Mouse (Mus musculus): ENCODE data around the gene Gng12. TPM values are rescaled to one million over a fixed set of nuclear protein-coding genes. Genes with fewer than 3 reads are reported as not detected.

Gene Gng12
- polyA plus RNA-seq, 1 experiment, result 73.9 TPM

DNA sequence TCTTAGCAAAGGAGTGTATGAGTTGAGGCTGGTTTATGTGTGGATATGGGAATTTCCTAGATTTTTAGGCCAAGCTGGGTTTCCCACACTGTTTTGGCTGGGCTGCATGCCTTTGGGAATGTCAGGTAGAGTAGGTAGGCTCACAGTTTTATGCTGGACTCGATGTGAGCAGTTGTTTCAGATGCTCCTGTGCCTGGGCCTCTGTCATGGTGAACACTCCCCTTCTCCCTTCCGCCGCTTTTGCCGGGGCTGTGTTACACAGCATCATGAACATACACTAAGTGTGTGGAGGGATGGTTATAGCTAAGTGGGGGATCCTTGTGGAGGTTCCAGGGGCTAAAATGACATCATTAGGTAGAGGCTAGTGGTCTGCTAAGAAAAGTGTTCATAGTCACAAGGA, 24.6 kb downstream of the Gng12 start:
- peaks cover 7% of the 10 kb centered on the region for H3K36me3 ChIP-seq (ENCODE audit: control insufficient read depth, insufficient read depth, low read length)
- H3K4me3 ChIP-seq (ENCODE audit: low read depth, low read length), result no peak overlapping the region
- no peak for TF ChIP-seq CTCF (IDR thresholded peaks at IDR 0.05; ENCODE audit: extremely low read depth, insufficient read length, insufficient replicate concordance, low read depth, low read length)
- TF ChIP-seq POLR2A (IDR thresholded peaks at IDR 0.05; ENCODE audit: low read depth, low read length), result no peak
- no peak overlapping the region for H3K27ac ChIP-seq (ENCODE audit: insufficient read depth, low read depth, low read length)
- 90% methylated on average over 4 of the region's 4 CpGs for WGBS
- H3K4me1 ChIP-seq (ENCODE audit: control insufficient read depth, insufficient read depth, insufficient read length, low read length), result 0 out of 2 replicates have a peak, but pooled peaks cover 3% of the 10 kb centered on the region
- no peaks in the 10 kb centered on the region for H3K27me3 ChIP-seq (ENCODE audit: control insufficient read depth, insufficient read depth, low read length)

DNA sequence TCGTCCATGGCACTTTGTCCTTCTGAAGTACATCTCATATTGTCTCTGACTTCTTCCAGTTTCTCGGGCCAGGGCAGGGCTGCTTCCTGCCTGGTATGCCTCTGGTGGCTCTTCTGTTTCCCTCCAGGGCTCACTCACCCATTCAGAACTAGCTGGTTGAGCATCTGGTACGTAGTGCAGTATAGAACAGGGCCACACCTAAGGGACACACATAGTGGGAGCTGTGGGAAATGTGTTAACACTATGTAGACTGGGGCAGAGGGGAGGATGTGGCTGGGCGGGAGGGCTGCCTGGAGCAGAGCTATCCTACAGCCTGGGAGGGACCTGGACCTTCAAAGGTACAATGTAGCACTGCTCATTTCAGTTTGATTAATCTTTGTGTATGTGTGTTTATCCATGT, 25.6 kb downstream of the Gng12 start:
- no peak overlapping the region for H3K4me3 ChIP-seq (ENCODE audit: low read depth, low read length)
- no peaks in the 10 kb centered on the region for H3K27me3 ChIP-seq (ENCODE audit: control insufficient read depth, insufficient read depth, low read length)
- 0 out of 2 replicates have a peak, but pooled peaks cover 3% of the 10 kb centered on the region for H3K4me1 ChIP-seq (ENCODE audit: control insufficient read depth, insufficient read depth, insufficient read length, low read length)
- H3K27ac ChIP-seq (ENCODE audit: insufficient read depth, low read depth, low read length), result no peak overlapping the region
- TF ChIP-seq POLR2A (IDR thresholded peaks at IDR 0.05; ENCODE audit: low read depth, low read length) (no peak), CTCF (IDR thresholded peaks at IDR 0.05; ENCODE audit: extremely low read depth, insufficient read length, insufficient replicate concordance, low read depth, low read length) (no peak)
- H3K36me3 ChIP-seq (ENCODE audit: control insufficient read depth, insufficient read depth, low read length), result peaks cover 5% of the 10 kb centered on the region
- 87% methylated on average over 4 of the region's 4 CpGs for WGBS

DNA sequence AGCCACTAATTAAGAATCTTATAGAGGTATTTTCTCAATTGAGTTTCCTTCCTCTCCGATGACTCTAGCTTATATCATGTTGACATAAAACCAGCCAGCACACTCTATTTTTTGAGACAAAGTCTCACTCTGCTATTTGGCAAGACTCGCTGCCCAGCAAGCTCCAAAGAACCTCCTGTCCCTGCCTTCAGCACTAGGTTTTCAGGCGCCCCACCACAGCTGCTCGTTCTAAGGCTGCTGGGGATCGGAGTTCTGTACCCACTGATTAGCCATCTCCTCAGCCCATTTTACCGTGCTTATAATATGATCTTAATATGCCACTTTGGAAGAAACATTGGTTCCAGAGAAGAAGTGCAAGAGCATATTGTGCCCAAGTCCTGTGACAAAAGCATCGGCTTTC, 26.3 kb downstream of the Gng12 start:
- Histone ChIP-seq H3K4me3 (ENCODE audit: low read depth, low read length) (no peak overlapping the region), H3K27ac (ENCODE audit: insufficient read depth, low read depth, low read length) (no peak overlapping the region), H3K36me3 (ENCODE audit: control insufficient read depth, insufficient read depth, low read length) (no peaks in the 10 kb centered on the region; the same call in none of the 2 replicates), H3K27me3 (ENCODE audit: control insufficient read depth, insufficient read depth, low read length) (no peaks in the 10 kb centered on the region), H3K4me1 (ENCODE audit: control insufficient read depth, insufficient read depth, insufficient read length, low read length) (0 out of 2 replicates have a peak, but pooled peaks cover 3% of the 10 kb centered on the region)
- WGBS, result 91% methylated on average over 7 of the region's 7 CpGs
- no peak for TF ChIP-seq POLR2A (IDR thresholded peaks at IDR 0.05; ENCODE audit: low read depth, low read length)
- no peak for TF ChIP-seq CTCF (IDR thresholded peaks at IDR 0.05; ENCODE audit: extremely low read depth, insufficient read length, insufficient replicate concordance, low read depth, low read length)

DNA sequence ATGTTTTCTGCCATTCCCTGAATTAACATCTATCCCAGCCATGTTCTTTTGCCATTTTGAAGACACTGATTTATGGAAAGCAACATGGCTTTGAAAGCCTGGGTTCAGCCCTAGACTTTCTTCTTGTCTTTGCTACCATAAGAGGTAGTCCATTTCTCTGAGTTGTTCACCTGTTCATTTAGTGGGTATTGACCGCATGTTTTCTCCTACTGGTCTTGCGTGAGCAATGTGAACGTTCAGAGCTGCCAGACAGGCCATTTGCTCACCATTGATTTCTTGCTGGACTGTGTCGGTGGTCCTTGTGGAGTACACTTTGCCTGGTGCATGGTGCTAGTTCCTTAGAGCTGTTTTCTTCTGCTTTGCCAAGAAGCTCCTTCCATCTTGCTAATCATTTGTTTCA, 27.7 kb downstream of the Gng12 start:
- no peak for TF ChIP-seq POLR2A (IDR thresholded peaks at IDR 0.05; ENCODE audit: low read depth, low read length)
- no peak for TF ChIP-seq CTCF (IDR thresholded peaks at IDR 0.05; ENCODE audit: extremely low read depth, insufficient read length, insufficient replicate concordance, low read depth, low read length)
- WGBS, result 85% methylated on average over 4 of the region's 4 CpGs
- Histone ChIP-seq H3K27me3 (ENCODE audit: control insufficient read depth, insufficient read depth, low read length) (no peaks in the 10 kb centered on the region), H3K36me3 (ENCODE audit: control insufficient read depth, insufficient read depth, low read length) (no peaks in the 10 kb centered on the region; the same call in none of the 2 replicates), H3K4me1 (ENCODE audit: control insufficient read depth, insufficient read depth, insufficient read length, low read length) (0 out of 2 replicates have a peak, but pooled peaks cover 3% of the 10 kb centered on the region), H3K4me3 (ENCODE audit: low read depth, low read length) (no peak overlapping the region), H3K27ac (ENCODE audit: insufficient read depth, low read depth, low read length) (no peak overlapping the region)

DNA sequence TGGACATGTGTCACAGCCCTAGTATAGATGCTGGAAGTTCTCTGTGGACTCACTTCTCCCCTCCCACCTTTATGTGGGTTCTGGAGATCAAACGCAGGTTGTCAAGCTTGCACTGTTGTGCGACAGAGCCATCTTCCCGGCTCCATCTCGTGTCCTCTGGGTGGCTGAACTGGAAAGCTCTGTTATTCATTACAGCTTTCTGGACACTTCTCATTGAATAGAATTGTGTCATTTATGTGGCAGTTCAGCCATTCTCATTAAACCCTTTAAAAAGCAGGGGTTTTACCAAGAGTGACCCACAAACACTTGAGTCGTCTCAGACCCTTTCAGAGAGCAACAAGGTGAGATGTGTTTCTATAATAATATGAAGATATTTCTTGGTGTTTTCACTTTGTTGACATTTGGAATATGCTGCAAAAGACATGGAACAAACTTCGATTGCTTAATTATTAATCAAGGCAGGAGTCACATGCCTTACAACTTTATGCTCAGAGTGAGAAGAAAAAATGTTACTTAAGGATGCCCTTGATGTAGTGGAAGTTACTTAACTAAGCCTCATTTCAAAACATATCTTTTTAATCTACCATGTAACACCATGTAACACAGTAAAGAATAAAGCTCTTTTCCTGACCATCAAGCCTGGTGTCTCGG, 28.2 kb downstream of the Gng12 start:
- H3K4me3 ChIP-seq (ENCODE audit: low read depth, low read length), result no peak overlapping the region
- H3K36me3 ChIP-seq (ENCODE audit: control insufficient read depth, insufficient read depth, low read length), result no peaks in the 10 kb centered on the region; the same call in none of the 2 replicates
- H3K27me3 ChIP-seq (ENCODE audit: control insufficient read depth, insufficient read depth, low read length), result no peaks in the 10 kb centered on the region
- no peak overlapping the region for H3K27ac ChIP-seq (ENCODE audit: insufficient read depth, low read depth, low read length)
- TF ChIP-seq POLR2A (IDR thresholded peaks at IDR 0.05; ENCODE audit: low read depth, low read length) (no peak), CTCF (IDR thresholded peaks at IDR 0.05; ENCODE audit: extremely low read depth, insufficient read length, insufficient replicate concordance, low read depth, low read length) (no peak)
- WGBS, result 82% methylated on average over 7 of the region's 7 CpGs
- 0 out of 2 replicates have a peak, but pooled peaks cover 3% of the 10 kb centered on the region for H3K4me1 ChIP-seq (ENCODE audit: control insufficient read depth, insufficient read depth, insufficient read length, low read length)

DNA sequence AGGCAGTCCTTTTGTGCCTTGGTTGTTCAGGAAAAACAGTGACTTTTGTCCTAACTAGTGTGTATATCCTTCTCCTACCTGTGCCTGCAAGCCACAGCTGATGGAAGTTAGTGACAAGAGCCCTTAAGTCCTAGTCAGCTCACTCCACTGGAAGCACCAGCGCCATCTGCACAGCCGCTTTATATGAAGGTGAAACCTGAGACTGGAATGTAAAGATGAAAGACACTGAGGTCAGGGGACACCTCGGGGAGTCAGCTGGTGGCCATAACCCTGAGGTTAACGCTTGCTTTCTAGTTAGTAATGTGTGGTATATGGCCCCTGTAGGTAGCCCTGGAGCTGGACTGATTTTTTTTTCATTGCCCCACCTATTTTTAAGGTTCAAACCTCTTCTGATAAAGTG, 30.1 kb downstream of the Gng12 start:
- no peaks in the 10 kb centered on the region for H3K27me3 ChIP-seq (ENCODE audit: control insufficient read depth, insufficient read depth, low read length)
- H3K4me1 ChIP-seq (ENCODE audit: control insufficient read depth, insufficient read depth, insufficient read length, low read length), result no peaks in the 10 kb centered on the region
- no peak overlapping the region for H3K27ac ChIP-seq (ENCODE audit: insufficient read depth, low read depth, low read length)
- no peaks in the 10 kb centered on the region; the same call in none of the 2 replicates for H3K36me3 ChIP-seq (ENCODE audit: control insufficient read depth, insufficient read depth, low read length)
- no peak for TF ChIP-seq POLR2A (IDR thresholded peaks at IDR 0.05; ENCODE audit: low read depth, low read length)
- TF ChIP-seq CTCF (IDR thresholded peaks at IDR 0.05; ENCODE audit: extremely low read depth, insufficient read length, insufficient replicate concordance, low read depth, low read length), result no peak
- H3K4me3 ChIP-seq (ENCODE audit: low read depth, low read length), result no peak overlapping the region
- WGBS, result 68% methylated on average over 4 of the region's 4 CpGs

DNA sequence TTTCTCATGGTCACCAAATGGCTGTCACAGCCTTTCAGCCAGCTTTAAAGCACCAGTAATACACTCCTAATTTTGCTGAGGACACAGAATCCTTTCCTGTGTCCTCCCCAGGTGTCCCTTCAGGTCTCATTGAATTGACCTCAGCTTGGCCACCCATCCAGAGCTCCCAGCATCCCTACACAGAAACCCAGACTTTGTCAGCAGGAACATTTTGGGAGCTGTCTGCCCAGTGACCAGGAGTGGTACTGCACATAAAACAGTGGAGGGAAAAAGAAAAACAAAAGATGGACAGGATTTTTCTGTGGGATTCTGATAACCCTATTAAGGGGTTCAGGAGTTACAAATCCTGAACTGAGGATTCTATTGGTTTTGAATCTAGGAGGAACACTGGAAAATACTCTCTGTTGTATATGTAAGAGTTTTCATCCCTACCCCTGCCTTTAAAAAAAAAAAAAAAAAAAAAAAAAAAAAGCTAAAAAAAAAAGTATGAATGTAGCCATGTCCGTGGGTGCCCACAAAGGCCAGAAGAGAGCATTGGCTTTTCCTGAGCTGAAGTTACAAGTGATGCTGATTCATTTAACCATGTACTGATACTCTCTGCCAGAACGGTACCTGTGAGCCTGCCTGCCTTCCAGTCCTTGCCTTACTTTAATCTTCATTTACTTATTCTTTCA, 32.9 kb downstream of the Gng12 start:
- Histone ChIP-seq H3K4me3 (ENCODE audit: low read depth, low read length) (no peak overlapping the region), H3K27ac (ENCODE audit: insufficient read depth, low read depth, low read length) (no peak overlapping the region), H3K36me3 (ENCODE audit: control insufficient read depth, insufficient read depth, low read length) (peaks cover 3% of the 10 kb centered on the region), H3K4me1 (ENCODE audit: control insufficient read depth, insufficient read depth, insufficient read length, low read length) (no peaks in the 10 kb centered on the region), H3K27me3 (ENCODE audit: control insufficient read depth, insufficient read depth, low read length) (no peaks in the 10 kb centered on the region)
- TF ChIP-seq POLR2A (IDR thresholded peaks at IDR 0.05; ENCODE audit: low read depth, low read length), result no peak
- TF ChIP-seq CTCF (IDR thresholded peaks at IDR 0.05; ENCODE audit: extremely low read depth, insufficient read length, insufficient replicate concordance, low read depth, low read length), result no peak
- WGBS, result 74% methylated on average over 2 of the region's 2 CpGs
